Mouse (Mus musculus) kidney, adult 2 months (tissue): ENCODE measurements around the gene Msln. TPM values are rescaled to one million over a fixed set of nuclear protein-coding genes. Genes with fewer than 3 reads are reported as not detected.
A peak's percentile ranks its signal among the peaks of the same experiment; 100 is the strongest.

Experiments
- DNase-seq: peaks from one replicate; pipeline ENCODE4 v3.0.0; 2021
- H3K27ac ChIP-seq: fragments of 200-500 bp; 2 replicates; pipeline ENCODE4 v1.5.1; 2012; ENCODE audit warnings: low read depth, low read length, control low read depth, inconsistent platforms; ENCODE audit not compliant: insufficient read depth
- H3K27me3 ChIP-seq: fragments of 200-500 bp; replicated peaks from 2 replicates; pipeline ENCODE4 v1.6.1; 2012; ENCODE audit warnings: mild to moderate bottlenecking, moderate library complexity, low read length, inconsistent platforms; ENCODE audit not compliant: control insufficient read depth, insufficient read depth
- H3K36me3 ChIP-seq: fragments of 200-500 bp; 2 replicates; pipeline ENCODE4 v1.6.1; 2012; ENCODE audit warnings: mild to moderate bottlenecking, moderate library complexity, low read length, inconsistent platforms; ENCODE audit not compliant: control insufficient read depth, insufficient read depth
- H3K4me1 ChIP-seq: fragments of 200-500 bp; 2 replicates; pipeline ENCODE4 v1.6.1; 2011; ENCODE audit warnings: low read length; ENCODE audit not compliant: control insufficient read depth, insufficient read depth
- H3K4me3 ChIP-seq: fragments of 200-500 bp; 2 replicates; pipeline ENCODE4 v1.5.1; 2011; ENCODE audit warnings: mild to moderate bottlenecking, low read depth, low read length, control low read depth; ENCODE audit not compliant: insufficient read depth
- CTCF ChIP-seq: fragments of 200-500 bp; conservative IDR thresholded peaks from 2 replicates; pipeline ENCODE4 v1.5.1; 2011; ENCODE audit warnings: low read depth, mild to moderate bottlenecking, control low read depth, low read length, moderate library complexity, mixed read lengths; ENCODE audit not compliant: insufficient read depth, insufficient read length
- POLR2A ChIP-seq: fragments of 200-500 bp; IDR thresholded peaks from one replicate; pipeline ENCODE4 v1.6.1; 2011; ENCODE audit warnings: low read depth, low read length, control low read depth
- whole genome bisulfite sequencing: fragments of 180-500 bp; shearing (Covaris S2); methylation state at CpG from one replicate; pipeline ENCODE4 v1.1.7; 2018; 5-methylcytosine and 5-hydroxymethylcytosine counted together
- polyA plus RNA-seq: library from polyadenylated mRNA; depleted of rRNA; stranded (reverse); fragments of >200 nt; gene quantifications from 2 replicates; pipeline ENCODE4 v1.2.3, GENCODE M21; 2012

Msln gene
- polyA plus RNA-seq, 1 experiment: 3.3 TPM

DNA sequence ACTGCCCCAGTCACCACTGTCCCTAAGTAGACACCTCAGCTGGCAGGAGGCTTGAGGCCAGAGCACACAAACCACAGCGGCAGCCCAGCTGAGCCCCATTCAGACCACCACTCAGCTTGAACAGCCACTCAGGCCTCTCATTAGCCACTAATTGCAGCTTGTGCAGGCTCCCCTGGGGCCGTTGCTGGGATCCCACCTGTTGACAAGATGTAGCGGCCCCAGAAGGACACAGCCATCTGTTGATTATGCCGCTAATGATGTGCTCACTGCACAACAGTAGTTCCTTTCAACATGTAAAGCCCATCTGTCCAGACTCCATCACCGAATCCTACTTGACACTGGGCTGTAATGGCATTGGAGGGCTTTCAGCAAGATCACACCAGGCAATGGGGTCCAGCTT lies 11.7 kb upstream of the Msln start:
- WGBS: 62% methylated on average over 5 of the region's 5 CpGs

DNA sequence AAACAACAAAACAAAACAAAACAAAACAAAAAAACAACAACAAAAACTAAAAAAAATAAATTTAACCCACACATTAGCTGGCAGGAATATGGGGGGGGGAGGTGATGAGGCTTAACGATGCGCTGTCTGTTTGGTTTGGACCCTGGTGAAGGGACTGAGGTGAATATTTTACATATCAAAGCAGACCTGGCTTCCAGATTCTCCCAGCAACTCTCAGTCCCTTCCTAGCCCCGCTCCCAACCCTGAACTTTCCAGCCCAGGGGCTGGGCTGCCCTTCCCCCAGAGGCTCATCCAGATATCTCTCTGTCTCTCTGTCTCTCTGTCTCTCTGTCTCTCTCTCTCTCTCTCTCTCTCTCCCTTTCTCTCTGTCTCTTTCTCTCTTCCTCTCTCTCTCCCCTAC lies 8.4 kb upstream of the Msln start:
- no peak for TF ChIP-seq POLR2A
- no peak for TF ChIP-seq CTCF
- no peaks in the 10 kb centered on the region for H3K27me3 ChIP-seq
- H3K4me3 ChIP-seq: no peak overlapping the region
- no peaks in the 10 kb centered on the region for H3K36me3 ChIP-seq
- H3K4me1 ChIP-seq: no peaks in the 10 kb centered on the region
- no peak for DNase-seq
- WGBS: 43% methylated on average over 3 of the region's 3 CpGs
- no peak overlapping the region for H3K27ac ChIP-seq

More for the DNA sequence above, 11.7 kb upstream of the Msln start:
- DNase-seq: no peak
- no peak overlapping the region for H3K27ac ChIP-seq
- no peak for TF ChIP-seq POLR2A
- no peak for TF ChIP-seq CTCF
- H3K36me3 ChIP-seq: no peaks in the 10 kb centered on the region
- H3K4me3 ChIP-seq: no peak overlapping the region
- no peaks in the 10 kb centered on the region for H3K4me1 ChIP-seq
- no peaks in the 10 kb centered on the region for H3K27me3 ChIP-seq

DNA sequence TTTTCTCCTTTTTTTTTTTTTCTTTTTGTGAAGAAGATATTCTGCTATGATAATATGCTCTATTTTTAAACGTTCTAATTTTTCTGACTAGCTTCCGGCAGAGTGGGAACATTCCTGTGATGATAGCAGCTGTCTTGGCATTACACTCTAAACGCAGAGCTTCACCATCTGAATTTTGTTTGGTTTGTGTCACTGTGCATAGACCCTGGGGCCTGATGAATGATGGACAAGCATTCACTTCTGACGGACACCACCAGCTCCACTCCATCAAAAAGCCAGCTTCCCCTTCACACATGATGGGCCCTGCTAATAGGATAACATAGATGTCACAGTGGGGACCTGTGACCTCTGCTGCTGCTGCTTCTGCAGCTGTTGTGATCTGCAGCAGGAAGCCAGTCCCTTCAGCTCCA lies 7.4 kb upstream of the Msln start:
- Histone ChIP-seq H3K27me3 (no peaks in the 10 kb centered on the region), H3K4me1 (no peaks in the 10 kb centered on the region), H3K4me3 (no peak overlapping the region), H3K36me3 (no peaks in the 10 kb centered on the region), H3K27ac (no peak overlapping the region)
- 56% methylated on average over 4 of the region's 4 CpGs for WGBS
- DNase-seq: no peak
- TF ChIP-seq POLR2A (no peak), CTCF (no peak)

DNA sequence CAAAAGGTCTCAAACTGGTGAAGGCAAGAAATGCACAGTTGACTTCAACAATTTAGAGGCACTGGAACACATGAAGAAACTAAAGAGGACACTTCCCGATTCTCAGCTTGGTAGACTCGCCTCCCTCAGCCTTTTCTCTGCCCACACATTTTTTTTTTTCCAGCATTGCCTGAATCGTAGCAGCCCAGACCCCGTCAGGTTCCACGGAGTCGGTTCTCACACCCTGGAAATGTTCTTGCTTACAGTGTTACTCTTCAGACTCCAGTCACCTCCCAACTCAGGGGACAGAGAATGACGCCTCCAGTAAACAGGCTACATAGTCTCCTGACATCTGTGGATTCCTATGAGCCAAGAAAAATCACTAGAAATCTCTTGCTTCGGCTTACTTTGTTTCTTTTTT lies 6.0 kb upstream of the Msln start:
- TF ChIP-seq POLR2A (no peak), CTCF (no peak)
- 68% methylated on average over 8 of the region's 8 CpGs for WGBS
- no peak overlapping the region for H3K27ac ChIP-seq

DNA sequence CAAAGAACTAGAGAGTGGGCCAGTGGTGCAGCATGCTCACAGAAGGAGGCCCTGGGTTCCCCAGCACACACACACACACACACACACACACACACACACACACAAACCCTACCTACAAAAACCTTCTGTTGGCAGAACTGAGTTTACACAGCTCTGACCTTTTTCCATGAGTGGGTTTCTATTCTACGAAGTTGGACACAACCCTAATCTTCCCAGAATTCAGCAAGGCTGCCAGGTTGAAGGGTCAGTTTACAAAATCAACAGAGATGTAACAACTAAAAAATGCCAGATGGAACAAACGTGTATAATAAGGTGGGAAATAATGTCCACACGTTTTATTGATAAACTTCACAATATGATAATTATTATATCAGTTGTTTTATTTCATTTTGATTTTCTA lies 3.5 kb upstream of the Msln start:
- 45% methylated on average over 3 of the region's 3 CpGs for WGBS
- H3K4me1 ChIP-seq: no peaks in the 10 kb centered on the region
- H3K4me3 ChIP-seq: no peak overlapping the region
- H3K36me3 ChIP-seq: no peaks in the 10 kb centered on the region
- H3K27me3 ChIP-seq: no peaks in the 10 kb centered on the region
- H3K27ac ChIP-seq: no peak overlapping the region
- no peak for DNase-seq
- TF ChIP-seq POLR2A: no peak

More for the DNA sequence above, 6.0 kb upstream of the Msln start:
- Histone ChIP-seq H3K36me3 (no peaks in the 10 kb centered on the region), H3K27me3 (no peaks in the 10 kb centered on the region), H3K4me1 (no peaks in the 10 kb centered on the region), H3K4me3 (no peak overlapping the region)
- no peak for DNase-seq

DNA sequence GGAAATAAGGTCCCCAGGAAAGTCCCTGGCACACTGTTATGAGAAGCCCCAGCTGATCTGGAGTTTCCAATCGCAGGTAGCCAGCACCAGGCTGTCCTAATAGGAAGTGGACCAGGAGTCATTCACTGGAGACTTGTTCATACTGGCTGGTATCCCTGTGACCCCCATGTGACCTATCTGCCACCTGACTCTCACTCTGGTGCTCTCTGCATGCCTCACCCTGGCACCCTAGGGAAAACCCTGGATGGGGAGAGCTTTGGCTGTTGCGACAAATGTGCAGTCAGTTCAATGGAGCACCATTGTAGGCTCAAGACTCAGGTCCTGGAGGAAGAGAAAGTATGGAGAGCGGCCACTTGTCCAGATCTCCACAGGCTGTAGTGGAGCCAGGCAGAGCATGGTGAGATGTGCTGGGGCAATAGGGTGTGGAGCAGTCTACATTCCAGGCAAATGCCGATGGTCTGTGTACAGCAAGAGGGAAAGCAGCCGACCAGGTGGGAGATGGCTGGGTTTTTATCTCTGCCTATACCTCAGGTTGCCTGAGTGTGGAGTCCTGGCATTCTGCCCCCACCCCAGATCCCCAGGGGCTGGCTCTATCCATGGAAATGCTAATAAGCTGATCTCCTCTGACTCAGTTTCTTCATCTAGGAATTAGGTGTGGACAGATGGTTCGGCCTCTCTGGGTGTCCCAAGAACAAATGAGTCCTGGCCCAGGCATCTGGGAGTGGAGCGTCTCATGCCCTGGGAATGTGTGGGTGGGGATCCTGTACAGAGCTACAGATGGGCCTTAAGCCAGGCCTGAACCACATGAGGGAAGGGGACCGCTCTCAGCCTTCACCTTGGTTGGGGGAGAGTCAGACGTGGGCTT lies 2.4 kb upstream of the Msln start:
- no peak for DNase-seq
- no peaks in the 10 kb centered on the region for H3K4me1 ChIP-seq
- no peak overlapping the region for H3K4me3 ChIP-seq
- H3K27me3 ChIP-seq: no peaks in the 10 kb centered on the region
- TF ChIP-seq POLR2A: no peak
- TF ChIP-seq CTCF: no peak
- H3K36me3 ChIP-seq: no peaks in the 10 kb centered on the region
- H3K27ac ChIP-seq: no peak overlapping the region
- WGBS: 68% methylated on average over 9 of the region's 9 CpGs

DNA sequence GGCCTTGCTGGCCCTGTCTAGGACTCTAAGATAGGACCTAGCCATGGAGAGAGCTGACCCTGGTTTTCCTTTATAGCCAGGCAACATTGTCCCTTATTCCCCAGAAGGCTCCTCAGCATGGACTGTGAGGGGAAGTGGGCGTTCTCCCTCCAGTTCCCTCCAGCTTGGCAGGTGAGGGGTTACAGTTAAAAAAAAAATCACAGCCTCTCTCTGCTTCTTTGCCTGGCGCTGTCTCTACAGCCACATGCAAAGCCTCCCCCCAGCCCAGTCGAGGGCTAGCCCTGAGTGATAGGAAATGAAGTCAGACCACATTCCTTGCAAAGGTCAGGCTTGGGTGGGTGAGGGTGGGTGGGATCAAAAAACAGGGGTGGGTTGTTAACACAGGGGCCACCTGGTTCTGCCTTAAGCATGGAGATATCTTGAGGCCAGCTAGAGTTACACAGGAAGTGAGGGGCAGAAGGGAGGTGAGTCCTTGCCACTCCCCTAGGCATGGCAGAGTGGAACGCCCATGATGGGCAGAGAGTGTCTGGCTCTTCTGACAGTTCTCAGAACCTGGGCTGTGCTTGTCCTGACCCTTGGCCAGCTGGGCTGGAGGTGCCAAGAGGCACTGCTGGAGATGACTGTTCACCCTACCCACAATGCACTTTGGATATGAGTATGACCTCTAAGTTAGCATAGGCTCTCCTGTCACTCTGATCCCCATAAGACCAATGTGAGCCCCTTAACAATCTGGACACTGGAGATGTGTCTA lies 1.6 kb upstream of the Msln start:
- peak; percentile 30 for DNase-seq
- no peaks in the 10 kb centered on the region for H3K36me3 ChIP-seq
- TF ChIP-seq POLR2A (no peak), CTCF (no peak)
- no peak overlapping the region for H3K27ac ChIP-seq
- no peaks in the 10 kb centered on the region for H3K27me3 ChIP-seq
- no peaks in the 10 kb centered on the region for H3K4me1 ChIP-seq
- WGBS: 21% methylated on average over 4 of the region's 4 CpGs
- H3K4me3 ChIP-seq: no peak overlapping the region
